Mouse (Mus musculus) liver, embryonic 16.5 days (tissue): Measurements from ENCODE around the gene Prtn3. TPM values are rescaled to one million over a fixed set of nuclear protein-coding genes. Genes with fewer than 3 reads are reported as not detected.

Experiments
- ATAC-seq: fragments of 200-750 bp; cut with Nextera tagmentation; 2 replicates; pipeline ENCODE4 v1.8.0; 2017; ENCODE audit warnings: low read depth, mild to moderate bottlenecking, moderate number of reproducible peaks, moderate library complexity
- H3K27ac ChIP-seq: fragments of 300-500 bp; sonication (generic); 2 replicates; pipeline ENCODE4 v1.5.1; 2014; ENCODE audit warnings: mild to moderate bottlenecking, low read length
- H3K27me3 ChIP-seq: fragments of 300-500 bp; sonication (generic); 2 replicates; pipeline ENCODE4 v1.6.1; 2014; ENCODE audit warnings: low read depth, low read length, mixed read lengths; ENCODE audit not compliant: control insufficient read depth, insufficient read depth
- H3K36me3 ChIP-seq: fragments of 300-500 bp; sonication (generic); 2 replicates; pipeline ENCODE4 v1.6.1; 2014; ENCODE audit warnings: mild to moderate bottlenecking; ENCODE audit not compliant: control insufficient read depth, insufficient read depth
- H3K4me1 ChIP-seq: fragments of 300-500 bp; sonication (generic); 2 replicates; pipeline ENCODE4 v1.6.1; 2014; ENCODE audit warnings: low read depth, low read length, mixed read lengths; ENCODE audit not compliant: control insufficient read depth
- H3K4me2 ChIP-seq: fragments of 300-500 bp; sonication (generic); 2 replicates; pipeline ENCODE4 v1.6.1; 2014; ENCODE audit warnings: low read depth, low read length, mixed read lengths
- H3K4me3 ChIP-seq: fragments of 300-500 bp; sonication (generic); 2 replicates; pipeline ENCODE4 v1.5.1; 2014; ENCODE audit warnings: low read depth, mild to moderate bottlenecking, low read length
- H3K9ac ChIP-seq: fragments of 300-500 bp; sonication (generic); 2 replicates; pipeline ENCODE4 v1.6.1; 2014; ENCODE audit warnings: low read depth, low read length
- H3K9me3 ChIP-seq: fragments of 300-500 bp; sonication (generic); replicated peaks from 2 replicates; pipeline ENCODE4 v1.6.1; 2016; ENCODE audit warnings: low read length; ENCODE audit not compliant: control insufficient read depth
- WGBS: fragments of 180-500 bp; shearing (Covaris S2); extraction: QIAGEN DNeasy Blood & Tissue Kit; methylation state at CpG from one replicate; pipeline ENCODE4 v1.1.7; 2014; ENCODE audit not compliant: insufficient replicate concordance; 5-methylcytosine and 5-hydroxymethylcytosine counted together
- polyA plus RNA-seq: library from polyadenylated mRNA; unstranded; fragments of >200 nt; fragmentation: Nextera tagmentation; extraction: Ambion mirVana; gene quantifications from 2 replicates; pipeline ENCODE4 v1.2.1, GENCODE M21; 2015

The Prtn3 gene
- polyA plus RNA-seq, 1 experiment from 2014 or later, result 96.8 TPM

DNA sequence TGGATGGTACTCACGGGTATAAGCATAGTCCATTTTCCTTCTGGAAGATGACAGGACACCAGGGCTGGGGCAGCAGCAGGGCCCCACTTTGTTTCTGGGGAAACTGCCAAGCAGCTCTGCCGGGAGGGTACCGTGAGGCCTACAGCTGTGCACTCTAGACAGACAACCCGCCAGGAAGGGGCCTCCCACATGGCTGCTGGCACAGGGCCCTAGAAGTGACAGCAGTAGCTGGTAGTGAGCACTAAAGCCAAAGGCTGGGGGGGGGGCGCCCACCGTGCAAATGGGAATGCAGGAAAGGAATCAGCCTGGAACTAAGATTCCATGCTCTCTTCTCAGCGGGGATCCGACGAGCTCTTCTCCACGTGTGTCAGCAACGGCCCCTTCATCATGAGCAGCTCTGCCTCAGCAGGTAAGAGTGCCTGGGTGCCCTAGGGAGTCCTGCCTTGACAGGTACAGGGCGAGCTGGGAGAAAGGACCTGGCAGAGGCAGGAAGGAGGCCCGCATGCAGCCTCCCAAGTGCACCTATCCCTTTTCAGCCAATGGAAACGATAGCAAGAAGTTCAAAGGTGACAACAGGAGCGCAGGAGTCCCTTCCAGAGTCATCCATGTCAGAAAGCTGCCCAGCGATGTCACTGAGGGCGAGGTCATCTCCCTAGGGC, 15.7 kb upstream of the Prtn3 start:
- H3K4me3 ChIP-seq, result peak overlapping the region; percentile 98; the same call in 1 of the 2 replicates
- H3K4me1 ChIP-seq, result peaks cover 36% of the 10 kb centered on the region
- 0 out of 2 replicates have a peak overlapping the region, but pooled peaks have one; percentile 15 for H3K9ac ChIP-seq
- H3K36me3 ChIP-seq, result peaks cover 60% of the 10 kb centered on the region
- H3K27ac ChIP-seq, result no peak overlapping the region
- no peaks in the 10 kb centered on the region for H3K27me3 ChIP-seq
- H3K9me3 ChIP-seq, result no peaks in the 10 kb centered on the region
- 63% methylated on average over 17 of the region's 17 CpGs for WGBS
- ATAC-seq, result no peak
- peak overlapping the region; percentile 84 for H3K4me2 ChIP-seq

DNA sequence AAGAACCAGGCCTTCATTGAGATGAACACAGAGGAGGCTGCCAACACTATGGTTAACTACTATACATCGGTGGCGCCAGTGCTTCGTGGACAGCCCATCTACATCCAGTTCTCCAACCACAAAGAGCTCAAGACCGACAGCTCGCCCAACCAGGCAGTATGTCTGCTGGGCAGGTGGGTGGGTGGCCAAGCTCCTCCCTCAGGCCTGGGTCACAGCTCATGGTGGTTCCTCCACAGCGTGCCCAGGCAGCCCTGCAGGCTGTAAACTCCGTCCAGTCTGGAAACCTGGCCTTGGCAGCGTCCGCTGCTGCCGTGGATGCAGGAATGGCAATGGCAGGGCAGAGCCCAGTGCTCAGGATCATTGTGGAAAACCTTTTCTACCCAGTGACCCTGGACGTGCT, 15.2 kb upstream of the Prtn3 start:
- Histone ChIP-seq H3K9ac (no peak overlapping the region), H3K4me2 (no peak overlapping the region), H3K27me3 (no peaks in the 10 kb centered on the region), H3K4me1 (peaks cover 31% of the 10 kb centered on the region), H3K9me3 (no peaks in the 10 kb centered on the region), H3K4me3 (no peak overlapping the region), H3K36me3 (peaks cover 60% of the 10 kb centered on the region), H3K27ac (no peak overlapping the region)
- no peak for ATAC-seq
- WGBS, result 91% methylated on average over 11 of the region's 11 CpGs

DNA sequence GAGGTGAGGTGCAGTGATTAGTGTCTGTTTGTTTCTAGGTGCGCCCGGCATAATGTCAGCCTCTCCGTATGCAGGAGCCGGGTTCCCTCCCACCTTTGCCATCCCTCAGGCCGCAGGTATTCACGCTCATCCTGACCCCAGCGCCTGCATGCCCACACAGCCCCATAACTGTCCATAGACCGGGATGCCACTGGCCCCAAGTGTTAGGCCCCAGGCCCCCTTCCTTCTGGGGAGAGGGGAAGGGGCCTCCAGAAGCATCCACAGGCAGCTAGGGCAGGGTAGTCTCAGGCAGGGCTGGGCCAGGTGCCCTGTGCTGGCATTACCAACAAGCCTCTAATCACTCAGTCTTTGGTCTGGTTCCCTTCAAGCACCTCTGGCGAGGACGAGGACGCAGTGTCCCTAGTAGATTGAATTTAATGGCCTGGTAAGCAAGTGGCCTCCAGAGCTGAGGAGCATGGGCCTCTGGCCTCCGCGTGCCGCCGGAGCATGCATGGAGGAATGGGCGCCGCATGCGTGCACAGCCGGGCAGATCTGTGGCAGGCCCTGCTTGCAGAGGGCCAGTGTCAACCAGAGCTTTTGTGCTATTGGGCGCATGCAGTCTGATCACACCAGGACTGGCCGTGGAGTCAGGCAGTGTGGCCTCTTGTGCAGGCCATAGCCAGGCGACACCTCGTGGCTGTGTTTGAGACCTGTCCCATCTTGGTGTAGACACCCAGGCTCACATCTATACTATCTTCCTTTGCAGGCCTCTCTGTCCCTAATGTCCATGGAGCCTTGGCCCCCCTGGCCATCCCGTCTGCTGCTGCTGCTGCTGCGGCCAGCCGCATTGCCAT, 14.0 kb upstream of the Prtn3 start:
- H3K27me3 ChIP-seq, result no peaks in the 10 kb centered on the region
- 93% methylated on average over 26 of the region's 26 CpGs for WGBS
- no peak overlapping the region for H3K9ac ChIP-seq
- no peak overlapping the region for H3K4me2 ChIP-seq
- no peak overlapping the region for H3K4me3 ChIP-seq
- H3K4me1 ChIP-seq, result peaks cover 31% of the 10 kb centered on the region
- no peaks in the 10 kb centered on the region for H3K9me3 ChIP-seq
- H3K27ac ChIP-seq, result no peak overlapping the region
- ATAC-seq, result no peak
- H3K36me3 ChIP-seq, result peaks cover 60% of the 10 kb centered on the region

DNA sequence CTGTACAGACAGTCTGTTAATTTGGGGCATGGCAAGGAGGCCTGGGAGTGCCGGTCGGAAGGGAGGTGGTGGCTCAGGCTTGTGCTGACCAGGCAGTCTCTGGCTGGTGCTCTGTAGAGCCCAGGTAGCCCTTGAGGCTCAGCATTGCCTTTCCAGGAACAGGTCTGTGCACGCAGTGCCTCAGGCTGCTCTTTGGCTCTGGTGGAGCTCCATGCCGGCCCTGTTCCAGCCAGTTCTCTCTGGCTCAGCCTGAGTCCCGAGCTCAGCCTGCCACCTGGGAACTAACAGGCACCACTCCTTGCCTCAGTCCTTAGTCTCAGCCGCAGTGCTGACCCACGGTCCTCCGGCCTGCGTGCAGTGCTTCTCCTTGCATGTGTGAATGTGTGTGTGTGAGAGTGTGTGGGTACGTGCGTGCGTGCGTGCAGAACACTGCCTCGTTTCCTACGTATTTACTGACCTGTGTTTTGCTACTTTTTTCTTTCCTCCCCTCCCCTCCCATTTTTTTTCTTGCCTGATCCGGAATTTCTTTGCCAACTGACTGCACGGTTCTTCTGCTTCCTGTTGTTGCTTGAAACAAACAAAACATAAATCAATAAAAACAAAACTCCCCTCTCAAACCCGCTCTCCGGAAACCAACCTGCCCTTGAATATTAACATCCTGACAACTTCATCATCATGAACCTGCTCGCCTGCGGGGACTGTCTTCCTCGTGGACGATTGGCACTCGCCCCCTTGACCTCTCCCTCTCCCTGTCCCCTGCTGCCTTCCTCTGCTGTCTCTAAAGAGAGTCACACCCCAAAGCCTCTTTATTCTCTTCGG, 12.8 kb upstream of the Prtn3 start:
- no peak overlapping the region for H3K4me3 ChIP-seq
- H3K4me1 ChIP-seq, result peaks cover 24% of the 10 kb centered on the region
- ATAC-seq, result no peak
- WGBS, result 84% methylated on average over 25 of the region's 25 CpGs
- peaks cover 57% of the 10 kb centered on the region for H3K36me3 ChIP-seq
- no peak overlapping the region for H3K9ac ChIP-seq
- H3K4me2 ChIP-seq, result no peak overlapping the region
- H3K27ac ChIP-seq, result no peak overlapping the region
- H3K27me3 ChIP-seq, result no peaks in the 10 kb centered on the region
- no peaks in the 10 kb centered on the region for H3K9me3 ChIP-seq

DNA sequence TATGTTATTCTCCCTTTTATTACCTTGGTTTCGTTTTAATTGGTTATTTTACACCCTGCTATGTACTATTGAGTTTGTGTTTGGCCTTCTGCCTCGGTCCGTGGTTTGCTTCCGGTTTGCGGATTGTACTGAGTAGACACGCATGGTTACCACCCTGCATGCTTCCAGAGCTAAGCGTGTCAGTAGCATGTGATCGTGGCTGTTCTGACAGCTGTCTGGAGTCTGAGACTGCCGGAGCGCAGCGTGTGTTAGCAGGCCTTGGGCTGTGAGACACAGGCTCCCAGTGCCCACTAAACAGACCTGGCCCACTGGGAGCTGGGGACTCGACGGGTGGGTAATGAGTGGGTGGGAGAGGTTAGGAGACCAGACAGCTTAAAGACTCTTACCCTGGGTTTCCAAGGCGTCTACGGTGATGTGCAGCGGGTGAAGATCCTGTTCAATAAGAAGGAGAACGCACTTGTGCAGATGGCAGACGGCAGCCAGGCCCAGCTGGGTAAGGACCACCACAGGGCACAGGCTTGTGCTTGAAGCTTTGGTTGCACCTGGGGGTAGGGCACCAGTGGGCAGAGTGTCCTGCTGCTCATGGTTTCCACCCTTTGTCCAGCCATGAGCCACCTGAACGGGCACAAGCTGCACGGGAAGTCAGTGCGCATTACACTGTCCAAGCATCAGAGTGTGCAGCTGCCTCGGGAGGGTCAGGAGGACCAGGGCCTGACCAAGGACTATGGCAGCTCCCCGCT, 12.1 kb upstream of the Prtn3 start:
- H3K4me1 ChIP-seq, result peaks cover 16% of the 10 kb centered on the region
- H3K36me3 ChIP-seq, result peaks cover 51% of the 10 kb centered on the region
- H3K9me3 ChIP-seq, result no peaks in the 10 kb centered on the region
- H3K27ac ChIP-seq, result no peak overlapping the region
- ATAC-seq, result no peak
- H3K27me3 ChIP-seq, result no peaks in the 10 kb centered on the region
- no peak overlapping the region for H3K9ac ChIP-seq
- H3K4me3 ChIP-seq, result no peak overlapping the region
- 89% methylated on average over 23 of the region's 23 CpGs for WGBS
- no peak overlapping the region for H3K4me2 ChIP-seq

DNA sequence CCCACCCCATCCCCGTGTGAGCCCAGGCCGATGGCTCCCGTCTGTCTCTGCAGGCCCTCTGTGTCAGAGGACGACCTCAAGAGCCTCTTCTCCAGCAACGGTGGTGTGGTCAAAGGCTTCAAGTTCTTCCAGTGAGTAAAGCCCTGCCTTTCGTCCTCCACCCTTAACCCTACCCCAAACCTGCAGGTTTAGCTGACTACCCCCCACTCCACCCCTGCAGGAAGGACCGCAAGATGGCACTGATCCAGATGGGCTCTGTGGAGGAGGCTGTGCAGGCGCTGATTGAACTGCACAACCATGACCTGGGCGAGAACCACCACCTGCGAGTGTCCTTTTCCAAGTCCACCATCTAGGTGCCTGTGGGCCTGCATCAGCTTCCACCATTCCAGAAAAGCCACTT, 11.4 kb upstream of the Prtn3 start:
- H3K9ac ChIP-seq, result no peak overlapping the region
- 72% methylated on average over 10 of the region's 10 CpGs for WGBS
- H3K9me3 ChIP-seq, result no peaks in the 10 kb centered on the region
- H3K4me1 ChIP-seq, result peaks cover 9% of the 10 kb centered on the region
- no peak overlapping the region for H3K27ac ChIP-seq
- H3K27me3 ChIP-seq, result no peaks in the 10 kb centered on the region
- no peak for ATAC-seq
- no peak overlapping the region for H3K4me2 ChIP-seq
- peaks cover 50% of the 10 kb centered on the region for H3K36me3 ChIP-seq
- no peak overlapping the region for H3K4me3 ChIP-seq

DNA sequence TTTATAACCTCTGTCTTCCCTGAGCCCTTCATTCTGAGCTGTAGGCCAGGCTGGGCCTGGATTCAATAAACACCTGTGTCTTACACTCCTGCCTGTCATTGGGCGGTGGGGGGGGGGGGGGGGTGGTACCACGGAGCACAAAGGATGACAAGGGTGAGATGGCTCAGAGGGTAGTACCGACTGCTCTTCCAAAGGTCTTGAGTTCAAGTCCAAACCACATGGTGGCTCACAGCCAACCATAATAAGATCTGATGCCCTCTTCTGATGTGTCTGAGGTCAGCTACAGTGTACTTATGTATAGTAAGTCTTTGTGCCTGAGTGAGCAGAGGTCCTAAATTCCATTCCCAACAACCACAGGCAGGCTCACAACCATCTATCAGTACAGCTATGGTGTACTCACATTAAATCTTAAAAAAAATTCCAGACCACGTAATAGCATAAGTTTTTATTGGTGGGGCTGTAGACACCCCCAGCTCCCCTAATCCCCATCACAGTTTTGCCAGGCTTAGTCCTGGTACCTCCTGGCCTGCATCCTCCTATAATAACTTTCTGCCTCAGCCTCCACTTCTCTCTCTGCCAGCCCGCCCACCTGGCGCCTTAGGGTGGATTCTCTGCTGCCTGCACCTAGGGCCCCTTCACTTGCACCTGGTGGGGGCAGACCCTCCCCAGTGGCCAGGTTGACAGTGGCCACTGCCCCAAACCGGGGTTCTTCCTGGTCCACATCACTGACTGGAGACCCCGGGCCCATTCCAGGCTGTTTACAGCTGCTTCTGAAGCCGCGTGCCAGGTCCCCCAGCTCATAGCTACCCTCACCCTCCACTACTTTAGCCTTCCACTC, 9.7 kb upstream of the Prtn3 start:
- Histone ChIP-seq H3K9me3 (no peaks in the 10 kb centered on the region), H3K27me3 (no peaks in the 10 kb centered on the region), H3K27ac (no peak overlapping the region), H3K4me3 (no peak overlapping the region), H3K9ac (no peak overlapping the region), H3K36me3 (peaks cover 36% of the 10 kb centered on the region), H3K4me1 (no peaks in the 10 kb centered on the region; the same call in none of the 2 replicates), H3K4me2 (no peak overlapping the region)
- ATAC-seq, result no peak
- 59% methylated on average over 10 of the region's 10 CpGs for WGBS

DNA sequence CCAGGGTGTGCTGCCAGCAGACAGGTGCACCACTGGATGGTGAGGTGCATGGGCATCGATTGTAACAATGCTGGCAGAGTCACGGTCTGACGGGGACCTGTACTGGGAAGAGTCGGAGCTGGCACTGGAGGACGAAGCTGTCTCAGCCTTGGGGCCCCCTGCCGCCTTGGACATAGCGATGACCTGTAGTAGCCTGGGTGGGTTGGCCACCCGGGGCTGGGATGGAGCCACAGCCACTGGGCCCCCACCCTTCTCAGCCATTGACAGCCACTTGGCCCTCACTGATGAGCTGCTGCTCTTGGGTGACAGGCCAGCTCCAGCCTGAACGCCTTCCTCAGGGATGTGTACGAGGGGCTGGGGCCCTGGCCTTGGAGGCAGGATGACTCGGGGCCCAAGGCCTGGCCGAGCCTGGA, 9.1 kb upstream of the Prtn3 start:
- Histone ChIP-seq H3K27ac (no peak overlapping the region), H3K4me2 (no peak overlapping the region), H3K9ac (no peak overlapping the region), H3K4me1 (no peaks in the 10 kb centered on the region; the same call in none of the 2 replicates), H3K36me3 (peaks cover 30% of the 10 kb centered on the region), H3K9me3 (no peaks in the 10 kb centered on the region), H3K27me3 (no peaks in the 10 kb centered on the region), H3K4me3 (no peak overlapping the region)
- WGBS, result 57% methylated on average over 12 of the region's 12 CpGs
- ATAC-seq, result no peak
